Mouse (Mus musculus) E14TG2a.4 (cell line): ENCODE data around the gene Ubr2.

ENCODE experiments used
- H3K27me3 ChIP-seq: 2 replicates; pipeline ENCODE4 v1.6.1; 2014; ENCODE audit warnings: low read length, control low read depth; ENCODE audit not compliant: insufficient read depth
- H3K36me3 ChIP-seq: 2 replicates; pipeline ENCODE4 v1.6.1; 2014; ENCODE audit warnings: low read length, control low read depth; ENCODE audit not compliant: insufficient read depth
- H3K4me1 ChIP-seq: replicated peaks from 2 replicates; pipeline ENCODE4 v1.6.1; 2014; ENCODE audit warnings: low read depth, low read length, control low read depth
- H3K4me3 ChIP-seq: replicated peaks from 2 replicates; pipeline ENCODE4 v1.5.1; 2014; ENCODE audit warnings: mild to moderate bottlenecking, low read length
- H3K9me3 ChIP-seq: 2 replicates; pipeline ENCODE4 v1.6.1; 2014; ENCODE audit warnings: low read length, control low read depth
- CTCF ChIP-seq: conservative IDR thresholded peaks from 2 replicates; pipeline ENCODE4 v1.5.1; 2014; ENCODE audit warnings: low read length
- NANOG ChIP-seq: IDR thresholded peaks from 2 replicates; pipeline ENCODE4 v1.6.1; 2014; ENCODE audit warnings: borderline replicate concordance, low read length, mixed read lengths
- POU5F1 ChIP-seq: IDR thresholded peaks from 2 replicates; pipeline ENCODE4 v1.6.1; 2014; ENCODE audit warnings: low read length, borderline replicate concordance

Gene Ubr2

GRCm38 (mm10) chr17:46910186-46910585 lies 100.2 kb downstream of the Ubr2 start, which contains the start of gene Prph2:
Prph2 (plus strand) TSS chr17:46910459.
- no peaks in the 10 kb centered on the region for H3K36me3 ChIP-seq
- peaks cover 15% of the 10 kb centered on the region; the same call in 1 of the 2 replicates for H3K27me3 ChIP-seq
- H3K9me3 ChIP-seq = 0 out of 2 replicates have a peak, but pooled peaks cover 2% of the 10 kb centered on the region
- H3K4me3 ChIP-seq = peak within 1 kb of the TSS; percentile 39; the same call in 1 of the 2 replicates
- peaks cover 33% of the 10 kb centered on the region for H3K4me1 ChIP-seq
- TF ChIP-seq CTCF = no peak

DNA sequence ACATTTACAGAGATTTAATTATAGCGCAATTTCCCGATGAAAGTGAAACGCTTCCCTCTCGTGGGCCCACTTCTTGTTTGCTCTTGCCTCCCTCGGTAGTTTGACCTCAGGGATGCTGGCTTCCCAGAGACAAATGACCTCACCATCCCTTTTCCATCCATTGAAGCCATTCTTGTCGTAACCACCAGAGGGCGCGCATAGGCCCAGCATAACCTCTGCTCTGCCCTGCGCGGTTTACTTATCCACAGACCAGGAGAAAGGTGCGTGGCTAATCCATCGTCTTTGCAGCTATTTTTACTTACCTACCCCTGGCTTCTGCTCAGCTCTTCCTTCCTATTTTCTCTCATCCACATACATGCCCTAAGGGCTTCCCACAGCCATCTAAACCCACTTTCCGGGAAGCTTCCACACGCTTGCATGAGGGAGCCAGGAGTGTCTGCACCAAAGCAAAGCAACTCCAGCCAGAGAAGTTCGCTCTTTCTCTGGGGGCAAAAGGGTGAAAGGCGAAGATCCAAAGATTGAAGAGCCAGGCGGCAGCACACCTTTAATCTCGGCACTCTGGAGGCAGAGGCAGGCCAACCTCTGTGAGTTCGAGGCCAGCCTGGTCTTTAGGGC lies 106.4 kb downstream of the Ubr2 start:
- Histone ChIP-seq H3K36me3 (no peaks in the 10 kb centered on the region), H3K4me3 (peak overlapping the region; percentile 65), H3K9me3 (0 out of 2 replicates have a peak, but pooled peaks cover 2% of the 10 kb centered on the region), H3K27me3 (no peaks in the 10 kb centered on the region), H3K4me1 (peaks cover 28% of the 10 kb centered on the region)
- TF ChIP-seq CTCF = peak; percentile 90
- no peak for TF ChIP-seq NANOG
- no peak for TF ChIP-seq POU5F1

- no peak for TF ChIP-seq CTCF
- no peak for TF ChIP-seq POU5F1
- TF ChIP-seq NANOG = no peak
- Histone ChIP-seq H3K4me1 (peaks cover 40% of the 10 kb centered on the region), H3K9me3 (no peaks in the 10 kb centered on the region), H3K27me3 (0 out of 2 replicates have a peak, but pooled peaks cover 2% of the 10 kb centered on the region), H3K36me3 (no peaks in the 10 kb centered on the region), H3K4me3 (no peak overlapping the region)
These were observed 109.4 kb downstream of the Ubr2 start for GRCm38 (mm10) chr17:46900941-46901340.

GRCm38 (mm10) chr17:46897221-46897950 lies 113.0 kb downstream of the Ubr2 start:
- H3K36me3 ChIP-seq = peaks cover 15% of the 10 kb centered on the region
- H3K9me3 ChIP-seq = no peaks in the 10 kb centered on the region
- H3K27me3 ChIP-seq = 0 out of 2 replicates have a peak, but pooled peaks cover 2% of the 10 kb centered on the region
- TF ChIP-seq NANOG = no peak
- TF ChIP-seq CTCF = no peak
- TF ChIP-seq POU5F1 = no peak
- H3K4me1 ChIP-seq = peaks cover 52% of the 10 kb centered on the region
- H3K4me3 ChIP-seq = no peak overlapping the region

DNA sequence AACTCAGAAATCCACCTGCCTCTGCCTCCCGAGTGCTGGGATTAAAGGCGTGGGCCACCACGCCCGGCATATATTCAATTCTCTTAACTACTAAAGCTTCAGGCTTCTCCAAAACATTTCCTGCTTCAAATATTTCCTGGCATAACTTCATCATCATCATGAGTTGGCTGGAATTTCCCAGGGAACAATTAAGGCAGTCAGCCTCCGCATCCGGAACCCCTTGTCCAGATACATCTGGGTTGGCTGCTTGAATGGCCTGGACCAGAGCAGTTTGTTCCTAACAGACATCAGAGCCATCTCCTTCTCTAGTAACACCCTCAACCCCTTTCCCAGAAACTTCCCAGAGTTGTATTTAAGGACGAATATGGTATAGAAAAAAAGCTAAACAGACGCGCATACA lies 114.9 kb downstream of the Ubr2 start:
- no peak for TF ChIP-seq NANOG
- TF ChIP-seq POU5F1 = no peak
- TF ChIP-seq CTCF = no peak
- no peak overlapping the region for H3K4me3 ChIP-seq
- 0 out of 2 replicates have a peak, but pooled peaks cover 2% of the 10 kb centered on the region for H3K27me3 ChIP-seq

GRCm38 (mm10) chr17:46890843-46891594 lies 119.3 kb downstream of the Ubr2 start:
- H3K27me3 ChIP-seq = no peaks in the 10 kb centered on the region
- H3K36me3 ChIP-seq = peaks cover 30% of the 10 kb centered on the region
- TF ChIP-seq NANOG = no peak
- no peak for TF ChIP-seq CTCF
- TF ChIP-seq POU5F1 = no peak
- H3K4me1 ChIP-seq = peaks cover 72% of the 10 kb centered on the region
- no peaks in the 10 kb centered on the region for H3K9me3 ChIP-seq
- peak overlapping the region; percentile 93 for H3K4me3 ChIP-seq

More for the DNA sequence above, 114.9 kb downstream of the Ubr2 start:
- Histone ChIP-seq H3K36me3 (peaks cover 27% of the 10 kb centered on the region), H3K4me1 (peaks cover 54% of the 10 kb centered on the region), H3K9me3 (no peaks in the 10 kb centered on the region)

DNA sequence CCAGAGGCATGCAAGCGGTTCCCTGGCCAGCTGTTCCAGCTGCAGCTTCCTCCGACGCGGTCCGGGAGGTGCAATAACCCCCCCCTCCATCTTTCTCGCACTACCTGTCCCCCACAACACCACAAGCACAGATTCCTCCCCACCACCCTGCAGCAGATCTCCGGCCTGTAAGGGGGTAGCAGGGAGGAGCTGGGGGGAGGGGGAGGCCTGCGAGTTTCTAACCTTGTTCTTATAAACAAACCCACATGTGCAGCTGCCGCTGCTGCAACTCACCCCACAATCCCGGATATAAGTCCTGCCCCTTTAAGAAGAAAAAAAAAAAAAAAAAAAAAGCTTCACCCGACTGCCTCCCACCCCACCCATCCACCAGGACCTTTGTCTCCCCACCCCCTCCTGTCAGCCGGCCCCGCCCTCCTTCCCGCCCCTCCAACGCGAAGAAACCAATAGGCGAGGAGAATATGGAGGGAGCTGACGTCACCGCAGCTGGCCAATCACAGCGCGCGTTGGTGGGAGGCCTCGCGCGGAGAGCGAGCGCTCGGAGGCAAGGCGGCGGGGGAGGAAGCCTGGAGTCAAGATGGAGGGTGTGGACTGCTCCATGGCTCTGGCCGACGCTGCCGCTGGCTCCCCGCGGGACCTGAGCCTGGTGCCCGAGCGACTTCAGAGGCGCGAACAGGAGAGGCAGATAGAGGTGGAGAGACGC lies 120.1 kb downstream of the Ubr2 start, which contains the start of gene Tbcc:
Gene Tbcc (plus strand): TSS at position 569 of the 700 bp plus-strand sequence.
- Histone ChIP-seq H3K9me3 (no peaks in the 10 kb centered on the region), H3K4me3 (peak within 1 kb of the TSS; percentile 93), H3K4me1 (peaks cover 75% of the 10 kb centered on the region), H3K27me3 (no peaks in the 10 kb centered on the region), H3K36me3 (peaks cover 30% of the 10 kb centered on the region)
- no peak for TF ChIP-seq NANOG
- TF ChIP-seq POU5F1 = no peak
- no peak for TF ChIP-seq CTCF
